15 mouse cellular contexts compared by ENCODE assay signal in genomic region chr3:101268361-101268760, GRCm38 (mm10). TPM values are rescaled to one million over a fixed set of nuclear protein-coding genes. Genes with fewer than 3 reads are reported as not detected.
"Had no signal": no experiment of that assay in that cellular context is flagged by ENCODE, and none has a peak within 500 bp of the region (broad histone marks: within the 10 kb centered on the region; RNA-seq: fewer than 3 reads in every experiment).

No protein-coding gene starts in this region.

- H3K27me3 ChIP-seq: midbrain, embryonic 12.5 days; neural tube, embryonic 12.5 days; stomach, embryonic 15.5 days had no signal

- H3K4me1 ChIP-seq: midbrain, embryonic 10.5 days; midbrain, embryonic 12.5 days; neural tube, embryonic 12.5 days; stomach, embryonic 15.5 days had no signal

- H3K9ac ChIP-seq: lung, embryonic 14.5 days; midbrain, embryonic 12.5 days; neural tube, embryonic 12.5 days; stomach, embryonic 15.5 days had no signal

- H3K4me3 ChIP-seq: midbrain, embryonic 10.5 days; midbrain, embryonic 12.5 days; neural tube, embryonic 12.5 days; stomach, embryonic 15.5 days had no signal

- H3K4me2 ChIP-seq: lung, embryonic 14.5 days; midbrain, embryonic 12.5 days; neural tube, embryonic 12.5 days; stomach, embryonic 15.5 days had no signal

- H3K36me3 ChIP-seq: midbrain, embryonic 10.5 days; midbrain, embryonic 12.5 days; neural tube, embryonic 12.5 days; stomach, embryonic 15.5 days had no signal

- H3K27ac ChIP-seq: midbrain, embryonic 10.5 days; midbrain, embryonic 12.5 days; neural tube, embryonic 12.5 days; stomach, embryonic 15.5 days; stomach, postnatal 0 days had no signal

- DNase-seq: lung, adult 18-20 months; lung, embryonic 14.5 days; lung, postnatal 10 days; lung, postnatal 4 days; midbrain, embryonic 14.5 days; right cerebral cortex, postnatal 14 days; thymus, adult 2 months; thymus, postnatal 25 days; thymus, postnatal 4 days had no signal

- H3K9me3 ChIP-seq: midbrain, embryonic 10.5 days; neural tube, embryonic 12.5 days; stomach, embryonic 15.5 days had no signal

RNA-seq across cellular contexts. Expression of gene Cd2, which starts 19.4 kb away (rescaled TPM):
- total RNA-seq: midbrain, postnatal 0 days had no signal
- polyA plus RNA-seq: midbrain, embryonic 12.5 days; midbrain, embryonic 14.5 days; neural tube, embryonic 12.5 days; stomach, postnatal 0 days had no signal
